Mouse (Mus musculus): Measurements from ENCODE around the gene Gm5168.
"Not testable (repeated sequence)": the region's sequence is repeated elsewhere in the genome, so short reads cannot be mapped to it uniquely, and the experiment has no call there.

Gm5168 gene

GRCm38 (mm10) chrX:26050941-26051340 lies at the start of gene Gm5168:
TSS of gene Gm5168 (minus strand) at chrX:26051041.
- not testable (repeated sequence) for DNase-seq (ENCODE audit: low read depth, low spot score)

Data from ZHBTc4 (cell line).